Mouse (Mus musculus) urinary bladder, postnatal 4 days (tissue): ENCODE data around the gene Shpk.

ENCODE experiments used
- DNase-seq, 2 experiments: peaks; one replicate each; pipeline ENCODE4 v3.0.0; 2021 to 2022; ENCODE audit warnings: low spot score in 2 of 2

The Shpk gene

GRCm38 (mm10) chr11:73261385-73261784 lies 62.1 kb downstream of the Shpk start:
- no peak for DNase-seq

- DNase-seq = no peak
Measured at GRCm38 (mm10) chr11:73267267-73267666, 68.0 kb downstream of the Shpk start, which contains the start of gene Trpv3. Gene Trpv3 (plus strand): TSS chr11:73267388.
